Mouse (Mus musculus): ENCODE results near the gene Ccdc24.
A peak's percentile ranks its signal among the peaks of the same experiment; 100 is the strongest.

DNA sequence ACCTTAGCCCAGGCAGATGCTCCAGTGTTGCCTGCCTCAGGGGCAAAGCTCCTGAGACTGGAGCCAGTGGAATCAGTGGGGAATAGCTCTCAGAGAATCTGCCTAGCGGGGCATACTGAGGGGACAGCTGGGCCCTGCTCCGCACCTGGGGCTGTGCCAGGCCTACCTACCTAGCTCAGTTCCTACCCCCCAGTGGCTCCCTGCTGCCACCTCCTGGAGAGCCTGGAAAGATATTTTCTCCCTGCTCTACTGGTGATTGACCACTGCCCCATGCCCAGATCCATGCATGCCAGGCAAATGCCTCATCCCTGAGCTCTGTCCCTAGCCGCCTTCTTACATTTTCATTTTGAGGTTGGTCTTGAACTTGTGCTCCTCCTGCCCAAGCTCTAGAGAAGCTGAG is 13.6 kb downstream of the Ccdc24 start:
- TF ChIP-seq CEBPB (IDR thresholded peaks at IDR 0.05; ENCODE audit: low read depth) (no peak), CTCF (IDR thresholded peaks at IDR 0.05; ENCODE audit: control insufficient read depth, insufficient read depth, insufficient read length) (peak; percentile 28), USF1 (IDR thresholded peaks at IDR 0.05; ENCODE audit: low read depth) (no peak), FOSL1 (IDR thresholded peaks at IDR 0.05; ENCODE audit: insufficient read depth, low read length, poor library complexity, severe bottlenecking) (no peak)

All from C2C12 (cell line).